Mouse (Mus musculus) myocyte (in vitro differentiated cells): ENCODE data around the gene Htt. TPM values are rescaled to one million over a fixed set of nuclear protein-coding genes. Genes with fewer than 3 reads are reported as not detected.
A peak's percentile ranks its signal among the peaks of the same experiment; 100 is the strongest.

Experiments
- H3K27me3 ChIP-seq: one replicate; pipeline ENCODE4 v1.6.1; 2011; ENCODE audit not compliant: control insufficient read depth, insufficient read depth, insufficient read length
- H3K36me3 ChIP-seq: one replicate; pipeline ENCODE4 v1.6.1; 2011; ENCODE audit not compliant: control insufficient read depth, insufficient read depth
- H3K4me2 ChIP-seq: one replicate; pipeline ENCODE4 v1.6.1; 2011; ENCODE audit warnings: low read depth, control low read depth
- H3K4me3 ChIP-seq: one replicate; pipeline ENCODE4 v1.5.1; 2011; ENCODE audit warnings: mild to moderate bottlenecking, control low read depth, moderate library complexity
- H3K79me2 ChIP-seq: one replicate; pipeline ENCODE4 v1.6.1; 2011; ENCODE audit not compliant: control insufficient read depth, insufficient read depth
- H3ac ChIP-seq: one replicate; pipeline ENCODE4 v1.6.1; 2011; ENCODE audit not compliant: control insufficient read depth, insufficient read length
- CEBPB ChIP-seq: IDR thresholded peaks from 2 replicates; pipeline ENCODE4 v1.6.1; 2011; ENCODE audit warnings: mild to moderate bottlenecking, moderate library complexity; ENCODE audit not compliant: poor library complexity, insufficient read depth, severe bottlenecking
- E2F4 ChIP-seq: IDR thresholded peaks from one replicate; pipeline ENCODE4 v1.6.1; 2011; ENCODE audit warnings: mild to moderate bottlenecking, control low read depth, moderate library complexity; ENCODE audit not compliant: insufficient read depth
- MAX ChIP-seq: IDR thresholded peaks from one replicate; pipeline ENCODE4 v1.6.1; 2011; ENCODE audit warnings: low read depth, mild to moderate bottlenecking, control low read depth
- MYOD1 ChIP-seq, 3 experiments: IDR thresholded peaks; one replicate each; pipeline ENCODE4 v1.6.1; 2011; ENCODE audit warnings: control low read depth in 2 of 3, low read depth in 2 of 3, mild to moderate bottlenecking in 2 of 3, moderate library complexity in 1 of 3; ENCODE audit not compliant: insufficient read length in 2 of 3, control insufficient read depth in 1 of 3
- MYOG ChIP-seq, 3 experiments: IDR thresholded peaks; one replicate each; pipeline ENCODE4 v1.6.1; 2011; ENCODE audit warnings: control low read depth in 2 of 3, low read depth in 2 of 3, mild to moderate bottlenecking in 2 of 3; ENCODE audit not compliant: insufficient read length in 2 of 3, control insufficient read depth in 1 of 3, insufficient read depth in 1 of 3
- POLR2A ChIP-seq: IDR thresholded peaks from one replicate; pipeline ENCODE4 v1.6.1; 2011; ENCODE audit warnings: low read depth, mild to moderate bottlenecking, control low read depth, moderate library complexity; ENCODE audit not compliant: insufficient read length
- POLR2AphosphoS2 ChIP-seq: IDR thresholded peaks from one replicate; pipeline ENCODE4 v1.6.1; 2011; ENCODE audit warnings: low read depth, control low read depth; ENCODE audit not compliant: insufficient read length
- REST ChIP-seq: IDR thresholded peaks from one replicate; pipeline ENCODE4 v1.6.1; 2011; ENCODE audit warnings: mild to moderate bottlenecking, control low read depth, moderate library complexity; ENCODE audit not compliant: insufficient read depth, insufficient read length
- SRF ChIP-seq: IDR thresholded peaks from one replicate; pipeline ENCODE4 v1.6.1; 2011; ENCODE audit warnings: low read depth; ENCODE audit not compliant: control insufficient read depth, insufficient read length
- TCF12 ChIP-seq: IDR thresholded peaks from one replicate; pipeline ENCODE4 v1.6.1; 2011; ENCODE audit warnings: mild to moderate bottlenecking, control low read depth; ENCODE audit not compliant: poor library complexity, insufficient read depth, severe bottlenecking
- TCF3 ChIP-seq: IDR thresholded peaks from one replicate; pipeline ENCODE4 v1.6.1; 2011; ENCODE audit warnings: low read depth, control low read depth; ENCODE audit not compliant: insufficient read length
- USF1 ChIP-seq: IDR thresholded peaks from one replicate; pipeline ENCODE4 v1.6.1; 2011; ENCODE audit warnings: low read depth, mild to moderate bottlenecking, control low read depth, moderate library complexity
- polyA plus RNA-seq: library from polyadenylated mRNA; unstranded; fragments of >200 nt; fragmentation: generic; extraction: Trizol; gene quantifications from one replicate; pipeline ENCODE4 v1.2.1, GENCODE M21; 2012; ENCODE audit warnings: missing spikeins

The Htt gene
- polyA plus RNA-seq, 1 experiment = 8.9 TPM

DNA sequence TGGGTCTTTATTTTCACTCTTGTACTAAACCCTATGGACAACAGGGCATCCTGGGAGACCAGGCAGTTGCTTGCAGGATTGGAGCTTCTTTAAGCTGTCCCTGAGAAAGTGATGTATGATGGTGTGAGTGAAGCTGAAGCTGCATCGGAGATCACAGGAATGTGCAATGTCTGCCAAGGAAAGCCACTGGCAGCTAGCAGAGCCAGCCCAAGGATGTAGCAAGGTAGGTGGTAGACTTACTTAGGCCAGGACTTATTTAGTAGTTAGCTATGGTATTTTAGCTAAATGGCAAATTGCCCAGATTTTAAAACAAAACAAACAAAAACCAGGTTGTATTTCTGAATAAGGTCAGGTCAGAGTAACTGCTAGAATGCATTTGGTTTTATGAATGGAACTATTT, 2.8 kb upstream of the Htt start:
- peaks cover 15% of the 10 kb centered on the region for H3K79me2 ChIP-seq
- no peak overlapping the region for H3ac ChIP-seq
- H3K4me2 ChIP-seq = no peak overlapping the region
- peaks cover 5% of the 10 kb centered on the region for H3K27me3 ChIP-seq
- no peaks in the 10 kb centered on the region for H3K36me3 ChIP-seq
- no peak overlapping the region for H3K4me3 ChIP-seq
- TF ChIP-seq SRF = no peak
- no peak for TF ChIP-seq TCF12
- TF ChIP-seq USF1 = no peak
- TF ChIP-seq CEBPB = no peak
- no peak for TF ChIP-seq MAX
- TF ChIP-seq REST = no peak
- no peak for TF ChIP-seq POLR2AphosphoS2
- TF ChIP-seq POLR2A = no peak
- no peak for TF ChIP-seq E2F4
- no peak for TF ChIP-seq TCF3
- no peak for TF ChIP-seq MYOD1 (IDR thresholded peaks at IDR 0.05; ENCODE audit: control insufficient read depth in 1 of 3, insufficient read length in 2 of 3, low read depth in 2 of 3)
- TF ChIP-seq MYOG (IDR thresholded peaks at IDR 0.05; ENCODE audit: control insufficient read depth in 1 of 3, insufficient read depth in 1 of 3, insufficient read length in 2 of 3, low read depth in 2 of 3) = no peak

DNA sequence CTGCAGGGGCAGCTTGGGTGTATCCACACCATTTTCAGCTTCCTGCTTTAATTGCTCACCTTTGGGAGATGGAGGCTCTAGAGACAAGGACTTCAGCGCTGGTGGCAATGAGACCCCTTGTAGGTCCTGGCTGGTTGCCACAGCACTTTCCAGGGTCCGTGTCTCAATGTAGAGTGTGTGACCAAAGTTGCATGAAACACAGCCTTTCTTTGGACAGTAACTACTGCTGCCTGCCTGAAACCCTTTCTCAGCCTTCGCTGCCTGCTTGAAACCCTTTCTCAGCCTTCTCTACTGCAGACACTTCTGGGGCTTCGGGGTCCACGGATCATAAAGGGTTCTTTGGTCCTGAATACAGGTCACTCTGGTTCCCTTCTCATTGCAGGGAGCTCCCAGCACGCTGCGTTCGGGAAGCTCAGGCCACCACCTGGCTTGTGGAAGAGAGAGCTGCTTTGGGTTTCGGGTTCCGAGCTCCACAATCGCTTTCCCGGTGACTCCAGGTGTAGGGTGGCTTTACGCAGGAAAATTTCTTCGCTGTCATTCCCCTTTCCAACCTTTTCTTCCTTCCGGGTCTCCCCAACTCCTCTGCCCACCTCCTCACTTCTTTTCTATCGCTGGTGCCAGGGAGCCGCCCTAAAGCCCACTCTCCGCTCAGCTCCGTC, 561 bp upstream of the Htt start:
- TF ChIP-seq MYOD1 (IDR thresholded peaks at IDR 0.05; ENCODE audit: control insufficient read depth in 1 of 3, insufficient read length in 2 of 3, low read depth in 2 of 3) (no peak), E2F4 (no peak), SRF (no peak), POLR2AphosphoS2 (no peak), TCF12 (no peak), POLR2A (no peak), MAX (no peak), TCF3 (no peak), USF1 (no peak), REST (no peak), CEBPB (no peak), MYOG (IDR thresholded peaks at IDR 0.05; ENCODE audit: control insufficient read depth in 1 of 3, insufficient read depth in 1 of 3, insufficient read length in 2 of 3, low read depth in 2 of 3) (no peak)
- Histone ChIP-seq H3K4me3 (peak overlapping the region; percentile 87), H3K4me2 (peak overlapping the region; percentile 86), H3K79me2 (peaks cover 31% of the 10 kb centered on the region), H3K36me3 (no peaks in the 10 kb centered on the region), H3ac (peak overlapping the region; percentile 90), H3K27me3 (no peaks in the 10 kb centered on the region)

DNA sequence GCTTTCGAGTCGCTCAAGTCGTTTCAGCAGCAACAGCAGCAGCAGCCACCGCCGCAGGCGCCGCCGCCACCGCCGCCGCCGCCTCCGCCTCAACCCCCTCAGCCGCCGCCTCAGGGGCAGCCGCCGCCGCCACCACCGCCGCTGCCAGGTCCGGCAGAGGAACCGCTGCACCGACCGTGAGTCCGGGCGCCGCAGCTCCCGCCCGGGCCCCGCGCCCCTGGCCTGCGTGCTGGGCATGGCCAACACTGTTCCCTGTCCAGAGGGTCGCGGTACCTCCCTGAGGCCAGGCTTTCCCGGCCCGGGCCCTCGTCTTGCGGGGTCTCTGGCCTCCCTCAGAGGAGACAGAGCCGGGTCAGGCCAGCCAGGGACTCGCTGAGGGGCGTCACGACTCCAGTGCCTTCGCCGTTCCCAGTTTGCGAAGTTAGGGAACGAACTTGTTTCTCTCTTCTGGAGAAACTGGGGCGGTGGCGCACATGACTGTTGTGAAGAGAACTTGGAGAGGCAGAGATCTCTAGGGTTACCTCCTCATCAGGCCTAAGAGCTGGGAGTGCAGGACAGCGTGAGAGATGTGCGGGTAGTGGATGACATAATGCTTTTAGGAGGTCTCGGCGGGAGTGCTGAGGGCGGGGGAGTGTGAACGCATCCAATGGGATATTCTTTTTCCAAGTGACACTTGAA, 533 bp downstream of the Htt start:
- TF ChIP-seq USF1 (no peak), MYOG (IDR thresholded peaks at IDR 0.05; ENCODE audit: control insufficient read depth in 1 of 3, insufficient read depth in 1 of 3, insufficient read length in 2 of 3, low read depth in 2 of 3) (peak in 1 of 3 experiments; percentile 7)

DNA sequence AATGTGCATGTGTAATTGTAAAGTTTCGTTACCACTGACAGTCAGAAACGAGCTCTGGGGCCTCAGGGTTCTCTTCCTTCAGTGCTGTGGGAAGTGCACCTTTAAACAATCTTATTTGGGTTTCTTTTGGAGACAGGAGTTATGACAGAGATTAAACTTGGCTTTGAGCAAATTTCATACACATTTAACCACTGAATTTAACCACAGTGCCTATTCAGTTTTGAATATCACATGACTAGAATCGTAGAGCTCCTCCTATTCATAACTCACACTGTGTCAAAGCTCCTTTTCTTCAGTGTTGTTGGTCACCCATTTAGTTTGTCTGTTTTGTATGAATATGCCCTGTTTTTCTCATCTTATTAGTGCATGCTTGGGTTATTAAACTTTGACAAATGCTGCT, 10.3 kb downstream of the Htt start:
- H3K4me2 ChIP-seq = no peak overlapping the region
- H3K36me3 ChIP-seq = no peaks in the 10 kb centered on the region
- H3K4me3 ChIP-seq = no peak overlapping the region
- TF ChIP-seq TCF12 (no peak), USF1 (no peak), E2F4 (no peak), MYOD1 (IDR thresholded peaks at IDR 0.05; ENCODE audit: control insufficient read depth in 1 of 3, insufficient read length in 2 of 3, low read depth in 2 of 3) (no peak), MAX (no peak), TCF3 (no peak), CEBPB (no peak), SRF (no peak), MYOG (IDR thresholded peaks at IDR 0.05; ENCODE audit: control insufficient read depth in 1 of 3, insufficient read depth in 1 of 3, insufficient read length in 2 of 3, low read depth in 2 of 3) (no peak), REST (no peak), POLR2A (no peak), POLR2AphosphoS2 (no peak)
- peaks cover 75% of the 10 kb centered on the region for H3K79me2 ChIP-seq
- H3K27me3 ChIP-seq = no peaks in the 10 kb centered on the region
- no peak overlapping the region for H3ac ChIP-seq

More for the DNA sequence above, 533 bp downstream of the Htt start:
- peak overlapping the region; percentile 90 for H3ac ChIP-seq
- peak overlapping the region; percentile 87 for H3K4me3 ChIP-seq
- H3K79me2 ChIP-seq = peaks cover 42% of the 10 kb centered on the region
- H3K36me3 ChIP-seq = no peaks in the 10 kb centered on the region
- no peaks in the 10 kb centered on the region for H3K27me3 ChIP-seq
- peak overlapping the region; percentile 90 for H3K4me2 ChIP-seq
